9 mouse cellular contexts compared by ENCODE assay signal in the genomic region with DNA sequence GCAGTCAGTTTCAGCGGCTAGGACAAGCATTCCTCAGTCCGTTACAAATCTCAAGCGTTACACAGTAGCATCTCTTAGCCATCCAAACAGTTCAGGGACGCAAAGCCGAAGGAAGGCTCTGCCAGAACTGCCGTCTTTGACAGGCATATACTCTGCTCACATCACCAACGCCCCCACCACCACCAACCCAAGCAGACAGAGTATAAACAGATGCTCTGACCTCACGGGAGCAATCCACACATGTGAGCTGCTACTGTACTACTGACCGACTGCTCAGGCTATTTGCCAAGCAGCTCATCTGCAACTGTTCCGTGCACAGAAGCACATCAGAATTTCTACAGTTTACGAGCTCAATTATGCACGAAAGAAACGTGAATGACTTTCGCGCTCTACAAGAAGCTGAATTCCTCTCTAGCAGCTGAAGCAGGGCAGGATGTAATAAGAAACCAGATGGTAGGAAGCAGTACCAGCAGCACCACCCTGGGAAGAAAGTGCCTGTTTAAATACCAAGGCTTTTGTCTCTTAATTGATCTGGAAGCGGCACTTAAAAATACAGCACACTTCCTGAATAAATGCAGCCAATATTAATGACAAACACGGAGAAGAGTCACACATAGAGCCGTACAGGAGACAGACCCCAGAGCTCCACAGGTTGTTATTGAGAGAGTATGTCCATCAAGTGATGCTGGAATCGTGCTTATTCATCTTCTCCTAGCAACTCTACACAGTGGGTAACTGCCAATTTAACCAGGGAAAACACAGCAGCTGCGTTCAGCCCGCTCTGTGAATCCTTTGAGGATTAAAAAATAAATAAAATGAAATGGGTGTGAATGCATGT. TPM values are rescaled to one million over a fixed set of nuclear protein-coding genes. Genes with fewer than 3 reads are reported as not detected.
DNase-seq lines count a peak whose midpoint lies in the region; ATAC-seq lines count a peak whose summit lies in the region.
"Had no signal": no experiment of that assay in that cellular context is flagged by ENCODE, and none has a peak within 500 bp of the region (broad histone marks: within the 10 kb centered on the region; RNA-seq: fewer than 3 reads in every experiment).

TSS of gene Pde1a (minus strand) at position 598 of the 838 bp plus-strand sequence.

- no peaks in the 10 kb centered on the region for H3K27me3 ChIP-seq in heart, embryonic 14.5 days (ENCODE audit: control insufficient read depth, insufficient read depth, low read length)
- H3K27me3 ChIP-seq in midbrain, embryonic 10.5 days (ENCODE audit: low read depth, poor library complexity, severe bottlenecking) = no peaks in the 10 kb centered on the region
- H3K27me3 ChIP-seq: CH12.LX had no signal

- WGBS in heart, embryonic 14.5 days = 24% methylated on average over 21 of the region's 21 CpGs
- WGBS in midbrain, embryonic 10.5 days = 26% methylated on average over 21 of the region's 21 CpGs

- no peak within 1 kb of the TSS; the same call in 1 of the 2 replicates for H3K9ac ChIP-seq in heart, embryonic 14.5 days (ENCODE audit: low read length)

- H3K4me2 ChIP-seq in heart, embryonic 14.5 days (ENCODE audit: low read length) = peak within 1 kb of the TSS; percentile 65

- 0 out of 2 replicates have a peak, but pooled peaks cover 3% of the 10 kb centered on the region for H3K9me3 ChIP-seq in heart, embryonic 14.5 days (ENCODE audit: control insufficient read depth, low read length)
- no peaks in the 10 kb centered on the region for H3K9me3 ChIP-seq in midbrain, embryonic 10.5 days (replicated peaks)

- no peak for ATAC-seq in heart, embryonic 14.5 days (ENCODE audit: insufficient number of reproducible peaks, insufficient read depth, low FRiP score, low read depth)

- H3K4me3 ChIP-seq in heart, embryonic 14.5 days (ENCODE audit: control insufficient read depth in 1 of 2, insufficient read depth in 1 of 2, low read depth in 1 of 2, low read length in 2 of 2) = peak within 1 kb of the TSS; percentile 27 to 29
- peak within 1 kb of the TSS; percentile 47 for H3K4me3 ChIP-seq in midbrain, embryonic 10.5 days

- DNase-seq in gastrocnemius, postnatal 14 days = peak; percentile 7
- DNase-seq in gastrocnemius, adult 18-20 months (ENCODE audit: low spot score) = no peak
- DNase-seq in embryo, embryonic 10 days (ENCODE audit: low spot score) = peak; percentile 57
- peak; percentile 52 for DNase-seq in layer of hippocampus, adult 9-10 months (ENCODE audit: low spot score)
- DNase-seq in midbrain, embryonic 10.5 days (ENCODE audit: low spot score) = peak; percentile 26
- peak; percentile 55 for DNase-seq in telencephalon, adult 2 months (ENCODE audit: low read depth, low spot score)
- no peak for DNase-seq in thymus, postnatal 36 days

- no peak within 1 kb of the TSS for H3K27ac ChIP-seq in heart, embryonic 14.5 days (replicated peaks in 1 of 2; ENCODE audit: control insufficient read depth in 1 of 2, insufficient read depth in 1 of 2, low read depth in 2 of 2, low read length in 2 of 2)
- H3K27ac ChIP-seq in midbrain, embryonic 10.5 days (replicated peaks) = peak within 1 kb of the TSS; percentile 64

- H3K36me3 ChIP-seq in heart, embryonic 14.5 days (ENCODE audit: control insufficient read depth, insufficient read depth, low read length) = no peaks in the 10 kb centered on the region
- no peaks in the 10 kb centered on the region for H3K36me3 ChIP-seq in midbrain, embryonic 10.5 days

- H3K4me1 ChIP-seq in heart, embryonic 14.5 days (ENCODE audit: control insufficient read depth in 2 of 2, insufficient read depth in 2 of 2, low read length in 2 of 2) = 0 out of 4 replicates have a peak, but pooled peaks cover 0 to 7% of the 10 kb centered on the region in 2 experiments
- peaks cover 30% of the 10 kb centered on the region for H3K4me1 ChIP-seq in midbrain, embryonic 10.5 days

- intact Hi-C loops in gastrocnemius, postnatal 14 days (cut with DNase I; ENCODE audit: low total_unique reads) = no loop called here

RNA-seq across cellular contexts. Expression of gene Pde1a, which starts in this region (rescaled TPM):
- total RNA-seq in gastrocnemius, postnatal 14 days (2021) = 1 to 10 TPM; 2.5 to 2.6 TPM
- total RNA-seq in gastrocnemius, adult 18-20 months (2021) = 1 to 10 TPM; 1.9 to 2.4 TPM
- 32.4 and 36.9 TPM in 2 replicates for polyA plus RNA-seq in heart, embryonic 14.5 days (2014; fragmentation: Nextera tagmentation; extraction: Ambion mirVana)
- polyA plus RNA-seq in midbrain, embryonic 10.5 days (2016; fragmentation: Nextera tagmentation; extraction: Ambion mirVana) = 0.46 and 0.70 TPM in 2 replicates

Comparison
In these comparisons a context has a peak if more than half of its experiments do, and no peak if none do; other contexts are left out.
1. RNA of gene Pde1a (polyA plus RNA-seq): 32.4 to 36.9 TPM in heart, embryonic 14.5 days; 0.46 to 0.70 TPM in midbrain, embryonic 10.5 days; every median in the first group is over 10 times any median in the second.
2. DNase-seq: peak in gastrocnemius, postnatal 14 days (single experiment), embryo, embryonic 10 days (single experiment), layer of hippocampus, adult 9-10 months (single experiment) and telencephalon, adult 2 months (single experiment); none in gastrocnemius, adult 18-20 months (single experiment) and thymus, postnatal 36 days (0 of 2).
3. Peak in DNase-seq, H3K4me3 ChIP-seq and H3K27ac ChIP-seq in midbrain, embryonic 10.5 days; RNA of the gene not detected or under 1 TPM.